Mouse (Mus musculus) fat pad, adult 2 months (tissue): ENCODE results near the gene Galnt16.

Source experiments
- DNase-seq: peaks from one replicate; pipeline ENCODE4 v3.0.0-alpha.2; 2011; ENCODE audit warnings: low read depth, low spot score; ENCODE audit errors: extremely low read depth

Galnt16 gene

GRCm38 (mm10) chr12:80517977-80518376 lies at the start of gene Galnt16:
Gene Galnt16, plus strand, starts transcription at chr12:80518277.
- no peak for DNase-seq

- no peak for DNase-seq
Observed at GRCm38 (mm10) chr12:80470206-80470605, 47.9 kb upstream of the Galnt16 start.

GRCm38 (mm10) chr12:80471926-80472325 lies 46.2 kb upstream of the Galnt16 start:
- no peak for DNase-seq

GRCm38 (mm10) chr12:80473731-80474130 lies 44.3 kb upstream of the Galnt16 start:
- no peak for DNase-seq

GRCm38 (mm10) chr12:80479986-80480385 lies 38.1 kb upstream of the Galnt16 start:
- DNase-seq: no peak

- no peak for DNase-seq
Observed at GRCm38 (mm10) chr12:80483397-80483796, 34.7 kb upstream of the Galnt16 start.

GRCm38 (mm10) chr12:80493311-80493710 lies 24.8 kb upstream of the Galnt16 start:
- no peak for DNase-seq

GRCm38 (mm10) chr12:80495691-80496090 lies 22.4 kb upstream of the Galnt16 start:
- DNase-seq: no peak

GRCm38 (mm10) chr12:80498356-80498755 lies 19.7 kb upstream of the Galnt16 start:
- no peak for DNase-seq

GRCm38 (mm10) chr12:80500506-80500905 lies 17.6 kb upstream of the Galnt16 start:
- no peak for DNase-seq

- no peak for DNase-seq
Observed at GRCm38 (mm10) chr12:80504718-80505117, 13.4 kb upstream of the Galnt16 start.

- no peak for DNase-seq
Observed at GRCm38 (mm10) chr12:80507041-80507745, 10.9 kb upstream of the Galnt16 start.

GRCm38 (mm10) chr12:80518393-80518756 lies 298 bp downstream of the Galnt16 start:
- no peak for DNase-seq

GRCm38 (mm10) chr12:80518757-80519620 lies 912 bp downstream of the Galnt16 start:
- DNase-seq: no peak

GRCm38 (mm10) chr12:80519621-80520332 lies 1.7 kb downstream of the Galnt16 start:
- DNase-seq: no peak

- no peak for DNase-seq
Observed at GRCm38 (mm10) chr12:80522006-80522405, 3.9 kb downstream of the Galnt16 start.

- no peak for DNase-seq
Observed at GRCm38 (mm10) chr12:80524276-80524921, 6.3 kb downstream of the Galnt16 start.

- DNase-seq: no peak
Observed at GRCm38 (mm10) chr12:80525513-80525912, 7.4 kb downstream of the Galnt16 start.

- DNase-seq: no peak
Observed at GRCm38 (mm10) chr12:80526511-80526910, 8.4 kb downstream of the Galnt16 start.

- DNase-seq: no peak
Observed at GRCm38 (mm10) chr12:80527727-80528389, 9.8 kb downstream of the Galnt16 start.

GRCm38 (mm10) chr12:80530052-80530451 lies 12.0 kb downstream of the Galnt16 start:
- no peak for DNase-seq
